Mouse (Mus musculus) retina, postnatal 7 days (tissue): ENCODE measurements around the gene Nsd1.
"Not testable (repeated sequence)": the region's sequence is repeated elsewhere in the genome, so short reads cannot be mapped to it uniquely, and the experiment has no call there.

Source experiments
- DNase-seq: peaks from one replicate; pipeline ENCODE4 v3.0.0-alpha.2; 2012; ENCODE audit warnings: low read depth, low spot score

Nsd1 gene

DNA sequence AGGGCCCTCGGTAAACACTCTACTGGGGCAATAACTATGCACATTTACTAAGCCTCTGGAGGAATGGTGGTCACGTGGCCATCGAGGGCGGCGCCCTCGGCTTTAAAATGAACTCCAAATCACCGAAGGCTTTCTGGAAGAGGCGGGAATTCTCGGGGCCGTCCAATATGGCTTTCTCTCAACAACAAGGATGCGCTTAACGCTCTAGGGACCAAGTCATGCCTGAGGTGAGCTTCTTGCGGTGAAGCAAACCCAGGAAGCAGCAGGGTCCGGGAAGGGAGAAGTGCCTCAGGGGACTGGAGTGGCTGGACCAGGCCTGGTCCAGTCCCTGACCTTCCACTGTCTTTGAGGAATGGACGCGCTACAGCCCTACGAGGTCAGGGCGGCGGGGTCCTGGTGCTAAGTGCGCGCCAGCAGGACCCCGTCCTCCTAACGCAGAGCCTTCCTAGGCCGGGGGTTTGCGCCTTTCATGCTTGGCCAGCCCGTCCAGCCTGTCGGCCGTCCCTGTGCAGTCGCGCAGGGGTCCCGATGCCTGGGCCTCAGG, at the start of gene Nsd1:
TSS of gene Nsd1 (plus strand) at position 134 of the 544 bp plus-strand sequence.
- DNase-seq, result no peak

DNA sequence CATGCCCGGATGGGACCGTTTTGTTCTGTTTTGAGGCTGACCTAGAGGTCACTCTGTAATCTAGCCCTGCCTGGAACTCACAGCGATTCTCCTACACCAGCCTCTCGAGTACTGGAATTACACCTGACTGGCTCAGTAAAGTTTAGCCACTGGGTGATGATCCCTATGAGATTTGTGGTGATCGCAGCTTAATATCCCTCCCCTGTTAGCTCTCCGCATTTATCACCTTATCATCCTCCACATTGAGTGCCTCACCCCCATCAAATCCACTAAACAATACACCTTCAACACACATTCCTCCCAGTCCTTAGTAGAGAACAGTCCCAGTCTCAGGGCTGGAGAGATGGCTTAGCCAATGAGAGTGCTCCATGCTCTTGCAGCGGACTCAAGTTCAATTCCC, 47.2 kb upstream of the Nsd1 start:
- no peak for DNase-seq

DNA sequence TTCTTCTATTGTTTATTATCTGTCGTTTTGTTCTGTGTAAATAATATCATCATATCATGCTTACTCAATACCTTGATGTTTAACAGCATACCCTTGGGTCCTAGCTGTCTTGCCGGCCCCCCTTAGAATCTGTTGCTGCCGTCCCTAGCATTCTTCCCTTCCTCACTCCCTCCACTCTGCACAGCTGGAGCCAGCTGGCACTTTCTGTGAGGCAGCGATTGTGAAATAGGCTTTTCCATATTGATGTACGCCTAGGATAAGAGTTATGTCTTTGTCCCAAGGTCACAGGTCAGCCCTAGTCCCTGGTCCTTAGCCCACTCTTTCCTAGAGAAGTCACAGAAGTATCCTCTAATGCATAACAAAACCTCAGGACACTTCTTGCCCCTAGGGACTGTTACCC, 46.0 kb upstream of the Nsd1 start:
- no peak for DNase-seq

DNA sequence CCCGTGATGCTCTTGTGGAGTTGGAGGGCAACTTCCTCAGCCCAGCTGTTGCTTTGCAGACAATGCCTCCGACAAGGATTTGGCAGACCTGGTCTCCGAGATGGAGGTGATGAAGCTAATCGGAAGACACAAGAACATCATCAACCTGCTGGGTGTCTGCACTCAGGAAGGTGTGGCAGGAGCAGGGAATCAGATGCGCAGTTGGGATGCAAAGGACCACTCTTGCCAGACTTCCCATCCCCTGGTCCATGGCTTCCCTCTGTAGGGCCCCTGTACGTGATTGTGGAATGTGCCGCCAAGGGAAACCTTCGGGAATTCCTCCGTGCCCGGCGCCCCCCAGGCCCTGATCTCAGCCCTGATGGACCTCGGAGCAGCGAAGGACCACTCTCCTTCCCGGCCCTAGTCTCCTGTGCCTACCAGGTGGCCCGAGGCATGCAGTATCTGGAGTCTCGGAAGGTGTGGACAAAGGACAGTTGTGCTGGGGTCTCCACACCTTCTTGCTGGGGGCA, 43.7 kb upstream of the Nsd1 start:
- DNase-seq, result no peak

- no peak for DNase-seq
Measured at GRCm38 (mm10) chr13:55166806-55167725, 42.5 kb upstream of the Nsd1 start.

- DNase-seq, result no peak
Measured at GRCm38 (mm10) chr13:55167798-55168197, 41.8 kb upstream of the Nsd1 start.

DNA sequence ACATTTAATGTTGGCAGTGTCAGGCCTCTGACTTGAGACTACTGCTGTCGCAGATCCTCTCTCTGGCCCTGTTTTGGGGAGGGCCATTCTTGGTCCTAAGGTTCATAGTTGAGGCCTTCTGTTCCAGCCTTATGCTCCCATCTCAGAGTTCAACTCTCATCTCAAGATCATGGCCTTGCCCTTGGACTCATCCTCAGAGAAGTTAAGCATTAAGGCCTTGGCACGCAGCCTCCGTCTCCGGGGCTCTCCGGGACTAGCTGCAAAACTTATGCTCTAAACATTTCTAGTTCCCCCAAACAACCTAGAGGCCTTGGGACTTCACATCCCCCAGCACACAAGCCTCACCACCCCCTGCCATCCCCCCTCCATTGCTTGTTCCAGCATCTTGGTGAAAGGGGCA, 41.3 kb upstream of the Nsd1 start:
- no peak for DNase-seq

DNA sequence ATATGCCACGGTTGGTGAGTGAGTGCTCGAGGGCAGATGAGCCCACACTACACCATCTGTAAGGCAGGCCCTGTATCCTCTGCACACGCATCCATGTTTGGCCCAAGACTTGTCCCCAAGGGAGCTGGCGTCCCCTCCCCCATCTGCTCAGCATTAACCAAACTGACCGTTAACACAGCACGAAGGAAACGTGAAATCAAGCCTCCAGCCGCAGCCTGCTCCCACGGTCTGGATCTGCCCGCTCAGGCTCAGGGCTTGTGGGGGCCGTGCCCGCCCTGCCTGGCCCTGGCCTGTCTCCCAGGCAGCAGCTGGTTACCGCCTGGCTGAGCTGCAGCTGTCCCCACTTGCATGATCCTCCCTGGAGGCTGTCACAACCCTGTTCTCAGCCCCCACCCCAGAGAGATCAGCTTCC, 40.6 kb upstream of the Nsd1 start:
- DNase-seq, result peak; percentile 61

- DNase-seq, result no peak
Measured at GRCm38 (mm10) chr13:55171517-55172335, 37.9 kb upstream of the Nsd1 start.

- no peak for DNase-seq
Measured at GRCm38 (mm10) chr13:55172336-55172770, 37.2 kb upstream of the Nsd1 start.

- no peak for DNase-seq
Measured at GRCm38 (mm10) chr13:55174347-55174746, 35.2 kb upstream of the Nsd1 start.

DNA sequence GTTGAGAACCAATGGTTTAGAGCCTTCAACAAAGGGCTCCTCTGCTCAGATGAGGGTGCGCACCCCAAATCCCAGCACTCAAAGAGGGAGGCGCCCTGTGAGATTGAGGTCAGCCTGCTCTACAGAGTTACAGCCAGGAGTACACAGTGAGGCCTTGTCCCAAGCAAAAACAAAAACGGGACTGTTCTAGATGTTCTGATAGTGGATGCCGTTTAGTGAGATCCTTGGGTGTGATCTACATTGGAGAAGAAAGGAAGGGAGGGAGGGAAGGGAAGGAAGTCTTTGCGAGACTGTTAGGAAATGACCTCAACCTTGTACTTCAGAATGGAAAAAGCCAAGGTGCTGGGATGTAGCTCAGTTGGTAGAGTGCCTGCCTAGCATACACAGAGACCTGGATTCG, 33.3 kb upstream of the Nsd1 start:
- no peak for DNase-seq

DNA sequence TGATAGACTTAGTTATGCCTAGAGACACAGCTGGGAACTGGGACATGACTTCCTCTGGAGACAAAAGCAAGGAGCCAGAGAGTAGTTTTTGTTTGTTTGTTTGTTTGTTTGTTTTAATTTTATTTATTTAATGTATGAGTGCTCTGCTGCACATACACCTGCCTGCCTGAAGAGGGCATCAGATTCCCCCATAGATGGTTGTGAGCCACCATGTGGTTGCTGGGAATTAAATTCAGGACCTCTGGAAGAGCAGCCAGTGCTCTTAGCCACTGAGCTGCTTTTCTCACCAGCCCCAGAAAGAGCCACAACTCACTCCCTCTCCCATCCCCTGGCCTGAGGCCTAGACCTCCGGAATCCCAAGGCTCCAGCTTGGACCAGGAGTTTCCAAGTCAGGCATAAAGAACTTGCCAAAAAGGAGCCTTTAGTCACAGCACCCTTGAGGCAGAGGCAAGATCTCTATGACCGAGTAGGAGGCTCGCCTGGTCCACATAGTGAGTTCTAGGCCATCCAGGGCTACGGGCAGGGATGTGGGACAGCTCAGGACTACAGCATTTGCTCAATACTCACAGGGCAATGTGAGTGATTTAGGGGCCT, 31.6 kb upstream of the Nsd1 start:
- no peak for DNase-seq

GRCm38 (mm10) chr13:55178556-55178955, 31.0 kb upstream of the Nsd1 start:
- peak; percentile 76 for DNase-seq

DNA sequence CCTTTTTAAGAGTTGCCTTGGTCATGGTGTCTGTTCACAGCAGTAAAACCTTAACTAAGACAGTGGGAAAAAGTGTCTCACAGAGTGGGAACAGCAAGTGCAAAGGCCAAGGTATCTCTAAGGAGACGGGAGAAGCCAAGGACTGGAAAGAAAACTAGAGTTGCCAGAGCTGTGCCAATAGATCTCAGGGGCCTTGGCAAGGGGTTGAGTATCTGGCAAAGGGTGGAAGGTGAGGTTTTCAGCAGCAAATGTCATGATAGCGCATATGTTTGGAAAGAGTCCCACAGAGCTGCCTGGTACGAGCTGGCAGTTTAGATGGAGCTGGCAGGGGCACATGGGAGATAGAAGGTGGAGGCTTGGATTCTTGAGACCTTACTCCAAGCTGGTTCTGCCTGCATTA, 30.0 kb upstream of the Nsd1 start:
- DNase-seq, result no peak

GRCm38 (mm10) chr13:55181786-55182172, 27.8 kb upstream of the Nsd1 start:
- DNase-seq, result no peak

DNA sequence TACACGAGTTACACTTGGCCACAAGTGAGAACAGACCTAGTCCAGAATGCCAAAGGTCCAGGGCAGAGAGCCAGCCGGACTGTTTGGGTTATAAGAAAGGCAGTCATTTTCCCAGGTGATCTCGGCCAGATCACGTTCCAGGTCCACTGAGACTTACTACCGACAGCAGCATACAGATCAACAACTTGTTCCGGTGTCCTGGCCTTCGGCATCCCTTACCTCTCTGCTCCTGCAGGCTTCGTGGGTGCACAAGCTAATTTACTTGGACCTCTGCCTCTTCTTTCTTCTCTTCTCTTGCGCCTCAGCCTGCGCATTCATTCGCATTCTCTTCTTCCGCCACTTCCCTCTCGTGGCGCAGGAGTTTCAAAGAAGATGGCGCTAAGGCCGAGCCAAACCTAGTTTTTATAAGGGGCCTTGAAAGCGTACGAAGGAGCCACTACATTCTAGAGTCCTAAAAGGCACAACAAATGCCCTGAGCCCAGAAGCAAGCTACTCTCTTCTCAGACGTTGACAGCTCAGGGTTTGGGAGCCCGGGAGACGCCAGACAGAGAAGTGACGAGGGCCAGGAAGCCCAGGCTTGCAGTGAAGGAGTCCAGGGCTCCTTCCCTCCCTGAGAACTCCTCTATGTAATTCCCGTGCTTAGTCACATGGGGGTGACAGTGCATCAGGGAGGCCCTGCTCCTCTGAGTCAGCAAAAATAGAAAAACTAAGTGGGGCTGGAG, 27.2 kb upstream of the Nsd1 start:
- peak; percentile 59 for DNase-seq

DNA sequence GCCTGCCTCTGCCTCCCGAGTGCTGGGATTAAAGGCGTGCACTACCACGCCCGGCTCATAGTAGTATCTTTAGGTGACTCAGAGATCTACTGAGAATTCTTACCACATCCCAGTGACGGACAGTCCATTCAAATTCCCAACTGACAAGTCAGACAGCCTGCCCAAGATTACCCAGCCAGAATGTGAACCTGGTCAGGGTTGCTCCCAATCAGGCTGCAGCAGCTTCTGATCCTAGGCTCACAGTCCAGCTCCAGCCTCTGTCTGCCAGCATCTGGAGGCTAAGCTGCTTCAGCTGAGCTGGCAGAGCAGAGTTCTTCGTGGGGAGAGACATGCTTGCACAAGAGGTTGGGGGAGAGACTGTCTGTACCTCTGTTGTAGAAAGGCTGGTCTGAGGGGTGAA, 26.2 kb upstream of the Nsd1 start:
- no peak for DNase-seq

- DNase-seq, result not testable (repeated sequence)
Measured at GRCm38 (mm10) chr13:55187062-55187461, 22.5 kb upstream of the Nsd1 start.

DNA sequence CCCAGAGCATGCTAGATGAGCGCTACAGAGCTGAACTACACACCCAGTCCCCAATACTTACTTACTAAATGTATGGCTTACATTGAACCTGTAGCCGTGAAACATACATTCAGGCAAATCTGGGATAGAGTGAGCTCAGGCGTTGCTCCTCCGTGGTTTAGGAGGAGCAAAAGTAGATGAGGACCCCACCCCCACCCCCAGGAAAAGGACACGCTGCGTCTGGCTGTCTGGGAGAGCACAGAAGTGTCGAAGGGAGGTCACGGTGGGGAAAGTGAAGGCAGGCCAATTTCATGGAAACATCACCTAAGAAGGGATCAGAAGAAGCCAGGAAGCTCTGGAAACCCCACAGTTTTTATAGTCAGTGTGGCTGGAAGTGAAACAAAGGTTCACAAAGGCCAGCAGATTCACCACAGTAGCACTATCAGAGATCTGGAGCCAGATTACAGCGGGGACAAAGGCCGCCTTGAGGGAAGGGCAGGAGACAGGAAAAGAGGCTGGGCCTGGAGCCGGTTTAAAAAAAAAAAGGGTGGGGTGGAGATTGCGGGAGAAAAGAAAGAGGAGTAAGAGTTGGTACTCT, 20.0 kb upstream of the Nsd1 start:
- no peak for DNase-seq
